Mouse (Mus musculus) kidney, embryonic 14.5 days (tissue): ENCODE measurements around the gene 1700057G04Rik. TPM values are rescaled to one million over a fixed set of nuclear protein-coding genes. Genes with fewer than 3 reads are reported as not detected.

ENCODE experiments used
- ATAC-seq: fragments of 200-750 bp; cut with Nextera tagmentation; 2 replicates; pipeline ENCODE4 v1.8.0; 2017; ENCODE audit warnings: moderate number of reproducible peaks, mild to moderate bottlenecking, moderate TSS enrichment, moderate library complexity; ENCODE audit not compliant: low FRiP score, low TSS enrichment
- H3K27ac ChIP-seq: fragments of 300-500 bp; sonication (generic); 2 replicates; pipeline ENCODE4 v1.5.1; 2014; ENCODE audit warnings: low read depth, mild to moderate bottlenecking, low read length, moderate library complexity, mixed read lengths
- H3K27me3 ChIP-seq: fragments of 300-500 bp; sonication (generic); 2 replicates; pipeline ENCODE4 v1.6.1; 2014; ENCODE audit warnings: mild to moderate bottlenecking, low read length; ENCODE audit not compliant: control insufficient read depth, insufficient read depth
- H3K36me3 ChIP-seq: fragments of 300-500 bp; sonication (generic); 2 replicates; pipeline ENCODE4 v1.6.1; 2014; ENCODE audit warnings: low read length, mixed read lengths; ENCODE audit not compliant: control insufficient read depth, insufficient read depth
- H3K4me1 ChIP-seq: fragments of 300-500 bp; sonication (generic); 2 replicates; pipeline ENCODE4 v1.6.1; 2014; ENCODE audit warnings: low read length, mixed read lengths; ENCODE audit not compliant: control insufficient read depth, insufficient read depth
- H3K4me2 ChIP-seq: fragments of 300-500 bp; sonication (generic); replicated peaks from 2 replicates; pipeline ENCODE4 v1.6.1; 2014; ENCODE audit warnings: low read depth, mild to moderate bottlenecking, low read length
- H3K4me3 ChIP-seq: fragments of 300-500 bp; sonication (generic); 2 replicates; pipeline ENCODE4 v1.5.1; 2014; ENCODE audit warnings: mild to moderate bottlenecking, low read length
- H3K9ac ChIP-seq: fragments of 300-500 bp; sonication (generic); 2 replicates; pipeline ENCODE4 v1.6.1; 2014; ENCODE audit warnings: low read depth, mild to moderate bottlenecking, low read length, moderate library complexity
- H3K9me3 ChIP-seq: fragments of 300-500 bp; sonication (generic); 2 replicates; pipeline ENCODE4 v1.6.1; 2016; ENCODE audit warnings: low read length; ENCODE audit not compliant: control insufficient read depth
- WGBS: fragments of 180-500 bp; shearing (Covaris S2); extraction: QIAGEN DNeasy Blood & Tissue Kit; methylation state at CpG from one replicate; pipeline ENCODE4 v1.1.7; 2014; 5-methylcytosine and 5-hydroxymethylcytosine counted together
- polyA plus RNA-seq: library from polyadenylated mRNA; unstranded; fragments of >200 nt; fragmentation: Nextera tagmentation; extraction: Ambion mirVana; gene quantifications from 2 replicates; pipeline ENCODE4 v1.2.1, GENCODE M21; 2014

Gene 1700057G04Rik
- polyA plus RNA-seq, 1 experiment from 2014 or later = not detected

DNA sequence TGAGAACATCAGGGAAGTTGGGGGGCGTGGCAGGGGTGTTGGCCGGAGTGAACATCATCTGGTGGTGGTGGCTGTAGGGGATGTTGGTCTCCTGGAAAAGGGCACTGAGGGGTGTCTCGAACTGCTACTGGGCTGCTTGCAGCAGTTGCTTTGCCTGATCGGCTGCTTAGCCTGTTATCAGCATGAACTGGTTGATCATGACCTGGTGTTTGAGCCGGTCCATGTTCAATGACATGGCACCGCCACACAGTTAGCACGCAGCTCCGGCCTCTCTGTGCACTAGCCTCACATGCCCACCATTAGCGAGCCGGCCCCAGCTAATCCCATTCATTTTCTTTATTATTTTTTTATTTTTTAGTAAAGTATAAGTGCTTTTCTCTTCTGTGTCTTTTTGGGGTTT lies 25.7 kb downstream of the 1700057G04Rik start:
- Histone ChIP-seq H3K4me1 (no peaks in the 10 kb centered on the region), H3K4me2 (no peak overlapping the region), H3K9ac (no peak overlapping the region), H3K4me3 (no peak overlapping the region), H3K9me3 (no peaks in the 10 kb centered on the region), H3K36me3 (no peaks in the 10 kb centered on the region), H3K27ac (no peak overlapping the region), H3K27me3 (no peaks in the 10 kb centered on the region)
- no peak for ATAC-seq
- WGBS = 93% methylated on average over 10 of the region's 10 CpGs

- Histone ChIP-seq H3K9ac (no peak overlapping the region), H3K9me3 (no peaks in the 10 kb centered on the region), H3K27me3 (no peaks in the 10 kb centered on the region), H3K27ac (no peak overlapping the region), H3K4me1 (no peaks in the 10 kb centered on the region), H3K36me3 (no peaks in the 10 kb centered on the region), H3K4me3 (no peak overlapping the region), H3K4me2 (no peak overlapping the region)
- no peak for ATAC-seq
- 93% methylated on average over 6 of the region's 6 CpGs for WGBS
These were observed 26.2 kb downstream of the 1700057G04Rik start for GRCm38 (mm10) chr9:92335277-92335818.

GRCm38 (mm10) chr9:92337063-92337462 lies 27.9 kb downstream of the 1700057G04Rik start:
- no peaks in the 10 kb centered on the region for H3K9me3 ChIP-seq
- H3K4me3 ChIP-seq = no peak overlapping the region
- no peaks in the 10 kb centered on the region for H3K27me3 ChIP-seq
- WGBS = 92% methylated on average over 1 of the region's 1 CpGs
- no peaks in the 10 kb centered on the region for H3K4me1 ChIP-seq
- no peak for ATAC-seq
- H3K4me2 ChIP-seq = no peak overlapping the region
- H3K36me3 ChIP-seq = no peaks in the 10 kb centered on the region
- no peak overlapping the region for H3K27ac ChIP-seq
- no peak overlapping the region for H3K9ac ChIP-seq

DNA sequence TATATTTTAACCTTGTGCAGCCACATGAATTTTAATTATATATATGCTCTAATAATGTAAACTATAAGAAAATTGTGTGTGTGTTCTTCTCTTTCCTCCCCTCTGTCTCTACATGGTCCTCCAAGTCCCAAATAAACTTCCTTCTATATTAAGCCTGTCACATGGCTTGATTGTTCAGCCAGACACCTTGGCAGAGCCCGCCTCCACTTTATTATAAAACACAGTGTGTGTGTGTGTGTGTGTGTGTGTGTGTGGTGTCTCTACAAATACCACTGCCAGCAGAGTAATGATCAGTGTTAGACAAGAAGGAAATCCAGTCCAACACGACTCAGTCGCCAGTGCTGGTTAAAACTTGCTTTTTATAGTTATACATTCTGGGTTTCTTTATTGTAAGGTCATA lies 28.5 kb downstream of the 1700057G04Rik start:
- WGBS = 78% methylated on average over 3 of the region's 3 CpGs

GRCm38 (mm10) chr9:92338954-92339353 lies 29.8 kb downstream of the 1700057G04Rik start:
- no peaks in the 10 kb centered on the region for H3K9me3 ChIP-seq
- ATAC-seq = no peak

More for the DNA sequence above, 28.5 kb downstream of the 1700057G04Rik start:
- Histone ChIP-seq H3K4me1 (no peaks in the 10 kb centered on the region), H3K4me3 (no peak overlapping the region), H3K9ac (no peak overlapping the region), H3K4me2 (no peak overlapping the region), H3K9me3 (no peaks in the 10 kb centered on the region), H3K27me3 (no peaks in the 10 kb centered on the region), H3K27ac (no peak overlapping the region), H3K36me3 (no peaks in the 10 kb centered on the region)
- no peak for ATAC-seq

DNA sequence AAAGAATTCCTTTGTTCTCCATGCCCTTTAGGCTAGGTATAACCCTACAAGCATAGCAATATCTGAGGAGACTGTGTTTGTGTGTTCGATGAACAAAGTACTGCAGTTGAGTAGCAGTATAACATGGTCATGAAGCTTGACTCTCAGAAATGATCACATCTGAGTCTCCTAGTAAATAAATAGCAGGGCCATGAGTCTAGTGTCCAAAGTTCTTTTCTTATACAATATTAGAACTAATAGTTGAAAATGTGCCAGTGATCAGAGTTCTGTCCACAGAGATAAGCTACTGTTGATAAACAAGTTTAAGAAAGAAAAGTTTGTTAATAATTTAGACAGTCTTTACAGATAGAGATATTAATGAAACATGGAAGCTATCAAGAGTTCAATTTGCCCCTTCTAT lies 42.7 kb downstream of the 1700057G04Rik start:
- Histone ChIP-seq H3K9me3 (no peaks in the 10 kb centered on the region), H3K4me2 (no peak overlapping the region), H3K27me3 (no peaks in the 10 kb centered on the region), H3K4me3 (no peak overlapping the region), H3K36me3 (no peaks in the 10 kb centered on the region), H3K9ac (no peak overlapping the region), H3K27ac (no peak overlapping the region), H3K4me1 (no peaks in the 10 kb centered on the region)
- WGBS = 95% methylated on average over 1 of the region's 1 CpGs
- no peak for ATAC-seq

More at GRCm38 (mm10) chr9:92338954-92339353, 29.8 kb downstream of the 1700057G04Rik start:
- Histone ChIP-seq H3K4me3 (no peak overlapping the region), H3K27me3 (no peaks in the 10 kb centered on the region), H3K27ac (no peak overlapping the region), H3K9ac (no peak overlapping the region), H3K36me3 (no peaks in the 10 kb centered on the region), H3K4me1 (no peaks in the 10 kb centered on the region), H3K4me2 (no peak overlapping the region)
- 75% methylated on average over 1 of the region's 1 CpGs for WGBS

DNA sequence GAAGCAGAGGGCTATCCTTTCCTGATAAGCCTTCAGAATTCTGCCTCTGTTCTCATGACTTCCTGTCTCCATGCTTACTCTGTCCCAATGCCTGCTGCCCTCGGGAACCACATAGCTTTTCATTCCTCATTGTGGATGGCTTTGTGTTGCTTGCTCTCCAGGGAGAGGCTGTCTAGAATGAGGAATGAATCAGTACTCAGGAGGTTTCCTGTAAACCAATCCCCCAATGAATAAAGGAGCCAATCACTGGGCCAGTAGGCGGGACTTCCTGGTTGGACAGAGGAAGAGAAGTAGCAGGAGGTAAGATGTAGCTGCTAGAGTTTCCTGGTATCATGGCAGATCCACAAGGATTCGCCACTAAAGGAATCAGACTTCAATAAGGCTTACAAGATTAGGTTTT lies 44.1 kb downstream of the 1700057G04Rik start:
- ATAC-seq = no peak
- 80% methylated on average over 3 of the region's 3 CpGs for WGBS
- H3K9ac ChIP-seq = no peak overlapping the region
- no peaks in the 10 kb centered on the region for H3K4me1 ChIP-seq
- no peak overlapping the region for H3K4me2 ChIP-seq
- no peaks in the 10 kb centered on the region for H3K9me3 ChIP-seq
- H3K36me3 ChIP-seq = no peaks in the 10 kb centered on the region
- H3K4me3 ChIP-seq = no peak overlapping the region
- no peaks in the 10 kb centered on the region for H3K27me3 ChIP-seq
- H3K27ac ChIP-seq = no peak overlapping the region

- 84% methylated on average over 1 of the region's 1 CpGs for WGBS
- ATAC-seq = no peak
These were observed 51.6 kb downstream of the 1700057G04Rik start for GRCm38 (mm10) chr9:92360691-92361310.

GRCm38 (mm10) chr9:92363478-92363877 lies 54.3 kb downstream of the 1700057G04Rik start:
- no peak overlapping the region for H3K4me2 ChIP-seq
- H3K27ac ChIP-seq = no peak overlapping the region
- no peaks in the 10 kb centered on the region for H3K9me3 ChIP-seq
- H3K4me1 ChIP-seq = no peaks in the 10 kb centered on the region
- 81% methylated on average over 2 of the region's 2 CpGs for WGBS
- ATAC-seq = no peak
- no peaks in the 10 kb centered on the region for H3K27me3 ChIP-seq
- no peaks in the 10 kb centered on the region for H3K36me3 ChIP-seq
- no peak overlapping the region for H3K4me3 ChIP-seq
- no peak overlapping the region for H3K9ac ChIP-seq

More at GRCm38 (mm10) chr9:92360691-92361310, 51.6 kb downstream of the 1700057G04Rik start:
- Histone ChIP-seq H3K4me2 (no peak overlapping the region), H3K27me3 (no peaks in the 10 kb centered on the region), H3K4me1 (no peaks in the 10 kb centered on the region), H3K9ac (no peak overlapping the region), H3K4me3 (no peak overlapping the region), H3K27ac (no peak overlapping the region), H3K36me3 (no peaks in the 10 kb centered on the region), H3K9me3 (no peaks in the 10 kb centered on the region)
